Mouse (Mus musculus): ENCODE measurements at regions not wholly inside any gene's neighbourhood (a gene's known extent, or its start where the extent isn't known, plus 50 kb on each side); places are given as distances from the start of the nearest gene placed in this dataset.

DNA sequence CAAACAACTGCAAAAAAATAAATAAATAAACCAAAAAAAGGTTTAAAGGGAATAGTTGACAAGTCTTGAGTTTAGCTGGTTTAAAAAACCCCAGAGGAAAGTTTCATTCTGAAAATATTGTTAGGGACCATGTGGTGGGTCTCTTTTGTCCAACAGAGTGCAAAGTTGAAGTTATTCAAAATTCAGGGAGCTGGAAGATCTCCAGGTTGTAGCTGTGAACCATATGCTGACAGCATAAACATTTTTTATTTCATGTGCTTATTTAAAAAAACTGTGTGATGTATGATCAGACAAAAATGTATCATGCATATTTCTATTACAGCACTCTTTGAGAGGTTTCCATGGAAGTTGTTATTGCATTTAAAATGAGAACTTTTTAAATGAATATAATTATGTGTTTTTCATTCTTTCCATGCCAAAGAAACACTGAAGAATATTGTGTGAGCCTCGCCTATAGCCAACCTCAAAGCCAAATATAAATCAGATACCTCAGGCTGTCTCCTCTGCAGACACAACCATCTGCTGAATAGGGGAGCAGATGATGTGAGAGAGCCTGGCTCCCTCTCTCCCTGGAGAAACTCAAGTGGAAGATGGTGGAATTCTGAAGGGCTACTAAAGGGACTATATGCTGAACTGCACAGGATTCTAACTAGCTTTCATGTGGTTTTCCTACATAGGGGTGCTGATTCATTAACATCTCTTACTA lies 413.4 kb upstream of the Impad1 start:
- DNase-seq (ENCODE audit: low spot score in 2 of 2) = peak in 1 of 2 experiments; percentile 8

DNA sequence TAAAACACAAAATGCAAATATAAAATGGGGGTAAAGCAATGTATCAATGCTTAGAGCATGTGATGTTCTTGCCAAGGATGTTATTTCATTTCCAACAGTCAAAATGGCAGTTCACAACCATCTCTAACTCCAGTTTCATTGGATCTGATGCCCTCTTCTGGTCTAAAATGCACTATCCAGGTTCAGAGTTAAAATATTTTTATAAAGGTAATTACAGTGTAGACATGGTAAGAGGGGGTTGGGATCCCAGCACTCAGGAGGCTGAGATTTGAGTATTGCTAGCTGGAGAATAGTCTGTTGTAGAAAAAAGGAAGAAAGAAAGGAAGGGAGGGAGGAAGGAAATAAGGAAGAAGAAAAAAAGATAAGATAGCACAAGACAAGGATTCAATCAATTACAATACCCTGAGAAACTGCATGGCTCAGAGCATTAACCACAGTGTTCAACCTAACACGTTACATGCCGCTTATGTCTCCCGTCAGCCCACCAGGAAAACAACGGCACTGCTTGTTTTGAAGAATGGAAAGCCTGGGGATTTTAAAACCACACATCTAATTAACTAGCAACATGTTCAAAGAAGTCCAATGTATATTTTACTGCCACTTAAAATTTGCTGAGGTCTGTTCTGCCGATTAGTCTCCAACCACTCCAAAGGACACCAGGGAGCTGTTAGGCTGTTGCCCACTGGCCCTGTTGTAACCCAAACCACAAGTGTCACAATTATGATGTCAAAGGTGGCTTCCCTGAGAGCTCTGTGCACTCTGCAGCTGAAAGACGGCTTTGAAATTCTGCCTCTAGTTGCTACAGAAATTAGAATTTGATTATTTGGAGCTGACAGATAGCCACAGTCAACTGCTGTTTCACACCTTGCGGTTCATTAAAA lies 412.4 kb upstream of the Impad1 start:
- no peak for DNase-seq (ENCODE audit: low spot score in 2 of 2)

DNA sequence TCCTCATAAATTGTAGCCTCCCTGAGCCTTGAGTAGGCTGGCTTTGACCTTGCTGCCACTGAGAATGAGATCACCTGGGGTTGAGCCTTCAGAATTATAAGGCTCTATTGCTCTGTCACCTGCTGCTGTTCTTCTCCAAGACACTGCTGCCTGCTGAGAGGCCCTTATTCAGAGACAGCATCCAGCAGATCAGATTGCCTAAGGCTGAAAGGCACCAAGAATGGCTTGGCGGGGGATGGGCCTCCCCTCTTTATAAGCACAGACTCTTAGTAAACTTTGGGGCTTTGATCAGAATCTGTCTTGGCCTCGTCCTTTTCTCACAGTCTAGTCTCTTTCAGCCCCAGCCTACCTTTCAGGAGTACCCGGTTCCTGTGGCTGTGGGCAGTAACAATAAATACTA lies 401.1 kb upstream of the Impad1 start:
- no peak for DNase-seq (ENCODE audit: low spot score in 2 of 2)

DNA sequence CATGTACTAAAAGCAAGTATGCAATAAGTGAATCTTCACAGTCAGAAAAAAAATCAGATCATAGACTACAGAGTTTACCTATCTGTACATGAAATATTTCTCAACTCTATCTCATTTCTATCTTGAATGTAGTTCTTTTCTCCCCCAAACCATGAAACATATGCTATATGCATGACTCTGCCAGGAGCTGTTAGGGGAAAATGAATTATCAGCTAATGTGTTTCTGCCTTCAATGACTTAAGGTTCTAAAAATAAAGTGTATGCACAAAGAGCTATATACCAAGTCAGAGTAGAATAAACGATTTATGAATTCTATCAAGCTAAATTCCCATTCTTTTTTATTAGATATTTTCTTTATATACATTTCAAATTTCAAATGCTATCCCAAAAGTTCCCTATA lies 388.4 kb upstream of the Impad1 start:
- DNase-seq (ENCODE audit: low spot score in 2 of 2) = no peak

DNA sequence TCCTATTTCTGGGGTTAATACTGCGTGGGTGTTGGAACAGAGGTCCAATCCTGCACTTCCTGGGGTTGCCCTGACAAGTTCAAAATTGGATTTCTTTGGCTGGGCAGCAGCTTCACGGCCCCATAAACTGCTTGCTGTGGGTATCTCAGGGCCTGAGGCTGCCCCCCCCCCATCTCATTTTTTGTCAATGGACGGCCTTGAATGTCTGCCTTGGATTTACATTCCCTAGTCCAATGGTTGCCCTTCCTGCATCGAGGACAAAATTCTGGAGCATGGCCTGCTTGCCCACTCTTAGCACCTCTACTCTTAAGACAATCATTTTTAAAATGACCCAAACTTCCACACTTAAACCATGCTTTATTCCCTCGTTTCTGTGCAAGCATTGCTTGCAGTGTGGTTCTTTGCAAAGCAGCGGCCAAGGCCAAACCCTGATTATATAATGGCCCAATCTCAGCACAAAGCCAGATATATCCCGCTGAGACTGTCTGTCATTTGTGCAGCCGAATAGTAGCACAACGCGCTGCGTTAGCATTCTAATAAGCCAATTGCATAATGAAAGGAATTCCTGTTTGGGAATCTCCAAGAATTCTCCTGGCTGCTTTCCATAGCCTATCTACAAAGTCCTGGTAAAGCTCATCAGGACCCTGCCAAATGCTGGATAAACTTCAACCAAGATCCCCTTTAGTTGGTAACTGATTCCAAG lies 386.0 kb upstream of the Impad1 start:
- DNase-seq (ENCODE audit: low spot score in 2 of 2) = no peak

DNA sequence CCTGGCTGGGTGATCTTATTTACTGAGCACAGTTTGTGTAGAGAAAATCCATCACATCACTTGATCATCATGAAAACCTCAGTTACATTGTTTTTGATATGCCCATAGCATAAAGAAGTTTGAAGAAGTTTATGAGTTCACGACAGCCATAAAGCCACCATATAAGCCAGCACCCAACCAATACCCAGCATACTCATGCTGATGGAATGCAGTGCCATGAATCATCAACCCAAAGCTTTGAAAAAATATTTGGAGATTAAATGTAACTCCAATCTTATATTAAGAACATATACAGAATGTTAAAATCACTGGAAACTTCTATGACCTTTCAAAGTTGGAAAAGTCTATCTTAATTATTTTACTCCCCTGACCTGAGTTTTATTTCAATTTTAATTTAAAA lies 372.1 kb upstream of the Impad1 start:
- DNase-seq (ENCODE audit: low spot score in 2 of 2) = no peak

DNA sequence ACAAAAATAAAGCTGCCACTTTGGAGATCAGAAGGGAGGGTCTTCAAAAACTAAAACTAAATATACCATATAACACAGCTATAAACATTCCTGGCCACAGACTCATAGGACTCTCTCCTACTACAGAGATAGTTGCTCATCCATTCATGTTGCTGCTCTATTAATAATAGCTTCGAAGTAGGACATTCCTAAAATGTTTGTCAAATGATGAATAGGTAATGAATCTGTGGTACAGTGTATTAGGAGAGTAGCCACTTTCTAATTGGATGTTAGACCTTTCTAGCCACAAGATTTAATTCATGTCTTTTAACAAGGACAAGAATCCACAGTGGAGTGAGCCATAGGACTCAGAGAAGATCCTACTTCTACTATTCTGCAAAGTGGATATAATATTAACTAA lies 367.8 kb upstream of the Impad1 start:
- no peak for DNase-seq (ENCODE audit: low spot score in 2 of 2)

DNA sequence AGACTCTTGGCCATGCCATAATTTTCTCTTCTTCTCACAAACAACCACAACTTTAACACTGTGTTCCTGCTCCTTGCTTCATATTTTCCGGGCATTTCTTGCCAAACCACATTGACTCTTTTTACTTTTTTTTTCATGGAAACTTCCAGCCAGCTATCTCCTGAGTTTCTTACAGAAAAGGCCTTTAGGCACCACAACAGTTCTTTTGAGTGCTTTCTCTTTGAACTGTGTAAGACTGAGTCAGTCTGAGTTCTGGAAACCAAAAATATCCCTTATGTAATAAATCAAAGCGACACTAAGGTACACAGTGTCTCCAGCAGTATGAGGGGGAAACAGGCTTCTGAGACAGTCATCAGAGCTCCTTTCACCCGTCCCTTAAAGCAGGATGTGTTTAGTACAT lies 337.6 kb upstream of the Impad1 start:
- peak in 1 of 2 experiments; percentile 3 for DNase-seq (ENCODE audit: low spot score in 2 of 2)

DNA sequence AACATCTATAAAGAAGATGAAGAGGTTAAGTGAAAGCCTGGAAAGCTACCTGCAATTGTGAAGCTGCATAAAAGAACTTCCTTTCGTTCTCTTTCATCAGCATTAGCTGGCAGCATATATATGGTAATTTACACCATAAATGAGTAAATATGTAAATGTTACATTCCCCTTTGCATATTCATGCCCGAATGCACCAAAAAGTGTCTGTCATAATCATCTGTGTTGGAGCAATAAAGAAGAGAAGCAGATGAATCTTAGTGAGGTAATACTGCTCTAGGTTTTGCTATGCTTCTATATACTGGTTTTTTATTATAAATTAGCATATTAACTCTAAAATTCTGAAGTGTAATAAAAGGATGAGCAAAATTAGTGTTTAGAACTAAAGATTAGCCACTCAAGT lies 332.9 kb upstream of the Impad1 start:
- DNase-seq (ENCODE audit: low spot score in 2 of 2) = no peak

DNA sequence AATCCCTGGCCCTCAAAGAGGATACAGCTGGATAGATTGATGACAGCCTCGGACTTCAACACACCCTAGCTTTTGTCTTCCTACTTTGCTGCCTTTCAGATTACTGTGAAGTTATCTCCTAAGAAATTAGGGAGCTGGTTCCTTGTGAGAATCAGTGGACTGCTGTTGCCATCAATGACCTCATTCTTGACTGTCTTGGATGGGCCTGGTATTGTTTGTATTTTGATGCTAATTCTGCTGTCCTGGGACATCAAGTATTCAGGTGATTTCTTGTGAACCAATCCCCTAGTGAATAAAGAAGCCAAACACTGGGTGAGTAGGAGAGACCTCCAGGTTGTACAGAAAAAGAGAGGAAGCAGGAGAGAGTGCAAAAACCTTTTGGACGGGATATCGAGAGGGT lies 305.3 kb upstream of the Impad1 start:
- no peak for DNase-seq (ENCODE audit: low spot score in 2 of 2)

DNA sequence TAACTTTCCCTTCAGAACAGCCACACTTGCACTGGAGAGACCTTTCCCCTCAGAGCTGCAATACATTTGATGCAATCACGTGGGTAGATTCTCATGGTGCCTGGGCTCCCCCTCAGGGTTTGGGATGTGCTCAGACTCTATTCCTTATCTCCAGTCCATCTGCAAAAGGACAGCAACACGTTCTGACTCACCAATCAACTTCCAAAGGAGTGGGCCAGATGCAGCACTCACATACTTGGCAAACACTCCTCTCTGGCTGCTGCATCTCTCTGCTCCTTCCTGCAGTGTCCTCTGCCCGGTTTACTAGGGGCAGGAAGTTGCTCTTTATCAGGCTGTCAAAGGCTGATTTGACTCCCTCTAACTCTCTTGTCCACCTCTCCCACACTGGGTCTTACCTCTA lies 285.6 kb upstream of the Impad1 start:
- DNase-seq (ENCODE audit: low spot score in 2 of 2) = no peak

DNA sequence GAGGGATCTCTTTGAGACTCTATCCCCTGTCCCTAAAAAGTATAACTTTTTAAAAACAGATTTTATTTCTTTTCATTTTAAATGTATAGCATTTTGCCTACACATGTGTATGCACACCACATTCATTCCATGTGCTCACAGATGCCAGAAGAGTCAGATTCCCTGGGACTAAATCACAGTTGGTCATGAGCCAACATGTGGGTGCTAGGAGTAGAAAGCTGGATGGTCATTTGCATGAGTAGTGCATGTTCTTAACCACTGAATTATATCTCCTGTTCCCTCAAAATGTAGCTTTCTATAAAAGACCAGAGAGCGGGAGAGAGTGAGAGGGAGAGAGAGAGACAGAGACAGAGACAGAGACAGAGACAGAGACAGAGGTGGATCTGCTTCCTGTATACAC lies 281.6 kb upstream of the Impad1 start:
- peak; percentile 5 to 6 for DNase-seq (ENCODE audit: low spot score in 2 of 2)

DNA sequence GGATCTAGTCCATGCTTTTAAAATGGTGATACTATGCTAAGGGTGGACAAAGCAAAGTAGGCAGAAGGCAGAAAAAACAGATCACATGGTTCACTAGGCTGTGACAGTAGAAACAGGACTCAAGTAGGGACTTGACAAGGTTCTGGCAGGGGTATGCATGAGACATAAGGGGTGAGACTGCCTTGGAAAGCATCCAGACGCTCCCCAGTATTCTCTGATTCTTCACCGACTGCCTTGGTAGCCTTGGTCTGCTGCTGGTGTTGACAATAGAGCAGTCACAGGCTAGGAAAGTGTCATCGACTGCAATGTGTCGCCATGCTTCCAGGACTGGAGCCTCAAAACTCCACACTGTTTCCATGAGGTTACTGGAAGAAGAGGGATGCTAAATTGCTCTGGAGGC lies 278.1 kb upstream of the Impad1 start:
- no peak for DNase-seq (ENCODE audit: low spot score in 2 of 2)

DNA sequence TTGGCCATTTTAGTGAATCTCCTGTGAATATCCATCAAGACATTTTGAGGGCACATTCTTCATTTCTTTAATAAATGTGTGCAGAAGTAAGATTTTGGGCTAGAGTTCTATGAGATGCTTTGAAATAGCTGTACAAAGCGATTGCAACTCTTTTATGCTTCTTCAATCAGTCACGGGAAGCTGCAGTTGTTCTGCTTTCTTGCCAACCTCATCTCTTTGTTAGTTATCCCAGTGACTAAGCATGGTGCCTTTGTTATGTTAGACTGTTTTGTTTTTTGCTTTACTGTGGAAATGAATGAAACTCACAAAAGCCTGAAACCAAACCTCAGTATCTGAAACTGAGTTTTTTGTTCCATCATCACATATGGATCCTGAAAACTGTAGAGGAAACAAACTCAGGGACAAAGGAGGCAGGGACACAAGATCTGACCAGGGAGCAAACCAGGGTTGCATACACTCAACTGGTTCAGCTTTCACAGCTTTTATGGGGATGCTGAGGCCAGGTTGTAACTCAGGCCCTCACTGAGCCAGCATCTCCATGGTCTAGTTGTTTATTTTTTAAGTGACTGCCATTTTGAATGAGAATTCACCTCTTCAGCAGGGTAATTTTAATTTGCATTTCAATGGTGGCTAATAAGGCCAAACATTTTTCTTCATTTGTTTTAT lies 266.3 kb upstream of the Impad1 start:
- DNase-seq (ENCODE audit: low spot score in 2 of 2) = no peak

DNA sequence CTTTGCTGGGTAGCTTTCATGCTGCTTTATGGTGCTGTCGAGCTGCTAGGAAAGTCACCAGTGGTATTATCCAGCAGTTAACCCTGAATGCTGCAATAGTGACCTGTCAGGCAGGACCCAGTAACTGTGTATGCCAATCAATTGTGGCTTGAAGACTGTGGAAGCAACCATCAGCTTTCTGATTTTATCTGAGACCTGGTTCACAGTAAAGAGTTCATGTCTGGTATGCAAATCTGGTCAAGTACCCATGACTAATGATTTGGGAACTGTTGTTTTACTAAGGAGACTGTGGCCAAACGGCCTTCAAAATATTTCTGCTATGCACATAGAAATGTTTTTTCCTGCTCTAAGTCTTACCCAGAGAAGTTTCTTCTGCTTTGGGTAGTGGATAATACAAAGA lies 236.8 kb upstream of the Impad1 start:
- no peak for DNase-seq (ENCODE audit: low spot score in 2 of 2)

DNA sequence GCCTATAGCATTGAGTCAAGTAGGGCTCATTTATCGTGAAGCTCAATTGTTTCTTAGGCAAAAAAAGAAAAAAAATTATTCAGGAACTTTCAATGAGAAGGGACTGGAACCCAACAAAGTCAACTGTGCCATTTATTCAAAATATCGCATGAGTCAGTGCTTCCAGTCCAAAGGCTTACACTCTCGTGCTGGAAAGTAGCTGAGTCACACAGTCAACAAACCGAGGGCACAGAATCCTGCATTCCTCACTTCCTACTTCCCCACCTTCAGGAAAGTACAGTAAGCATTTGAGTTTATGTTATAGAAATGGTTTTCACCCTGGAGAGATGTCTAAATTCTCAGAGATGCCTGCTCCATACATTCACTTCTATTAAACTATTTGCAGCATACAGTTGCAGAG lies 194.3 kb upstream of the Impad1 start:
- peak; percentile 12 to 17 for DNase-seq (ENCODE audit: low spot score in 2 of 2)

DNA sequence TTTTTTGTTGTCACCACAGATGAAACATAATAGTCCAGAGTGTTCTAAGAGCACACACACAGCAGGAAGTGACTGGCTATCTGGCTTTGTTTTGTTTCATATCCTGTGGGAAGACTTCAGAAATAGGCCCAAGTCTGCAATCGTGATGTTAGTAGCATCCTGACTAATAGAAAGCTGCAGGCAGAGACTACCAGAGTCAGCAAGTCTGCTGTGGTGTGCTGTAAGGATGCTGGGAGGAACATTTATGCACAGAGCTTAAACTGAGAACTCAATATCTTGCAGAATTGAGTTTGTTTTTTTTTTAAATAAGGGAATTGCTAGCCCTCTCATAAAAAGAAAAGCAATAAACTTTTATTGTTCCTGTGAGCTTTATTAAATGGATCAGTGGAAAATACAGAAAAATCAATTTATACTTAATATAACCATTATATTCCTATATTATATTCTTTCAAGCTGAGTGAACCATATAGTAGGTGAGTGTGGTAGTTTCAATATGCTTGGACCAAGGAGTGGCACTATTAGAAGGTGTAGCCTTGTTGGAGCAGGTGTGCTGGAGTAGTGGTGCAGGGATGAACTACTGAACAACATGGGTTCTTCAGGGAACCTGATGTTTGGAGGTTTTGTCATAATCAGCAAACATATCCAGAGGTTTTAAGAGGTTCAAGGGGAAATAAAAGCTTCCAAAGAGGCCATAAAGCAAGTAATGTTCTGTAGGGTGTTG lies 190.5 kb upstream of the Impad1 start:
- no peak for DNase-seq (ENCODE audit: low spot score in 2 of 2)

DNA sequence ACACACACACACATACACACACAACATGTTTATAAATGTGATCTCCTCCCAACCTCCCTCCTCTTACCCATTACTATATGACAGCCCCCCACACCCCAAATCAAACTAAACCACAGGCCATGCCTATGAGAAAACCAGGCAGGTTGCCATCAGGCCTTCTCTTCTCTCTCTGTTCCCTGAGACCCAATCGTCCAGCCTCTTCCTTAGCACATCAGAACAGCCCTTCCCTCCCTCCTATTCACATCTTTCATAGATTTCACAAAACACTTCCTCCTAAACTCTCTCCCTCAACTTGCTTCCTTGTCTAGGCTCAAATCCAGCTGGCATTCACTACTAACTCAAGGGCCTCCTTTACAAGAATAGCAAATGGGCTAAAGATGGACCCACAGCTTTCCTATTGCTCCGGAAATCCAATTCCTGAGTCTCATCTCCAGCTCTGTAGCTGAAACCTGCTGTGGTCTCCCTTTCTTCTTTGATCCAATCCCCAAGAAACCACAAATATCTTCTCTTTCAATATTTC lies 178.7 kb upstream of the Impad1 start:
- DNase-seq (ENCODE audit: low spot score in 2 of 2) = no peak

DNA sequence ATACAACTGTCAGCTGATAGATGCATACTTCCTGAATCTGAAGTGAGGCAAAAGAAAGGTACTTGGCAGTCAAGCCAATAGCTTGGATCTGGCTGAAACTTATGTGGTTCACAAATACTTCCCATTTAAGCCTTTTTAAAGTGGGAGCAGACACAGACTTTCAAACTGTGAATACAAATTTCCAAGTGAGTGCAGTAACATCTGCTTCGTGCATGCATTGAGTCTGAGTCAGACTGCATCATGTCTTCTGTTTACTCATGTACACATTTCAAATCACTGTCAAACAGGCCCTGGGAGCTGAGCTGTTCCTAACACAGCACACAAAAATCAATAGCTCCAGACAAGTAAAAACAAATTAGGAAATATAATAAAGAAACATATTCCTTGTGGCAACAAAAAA lies 155.8 kb upstream of the Impad1 start:
- DNase-seq (ENCODE audit: low spot score in 2 of 2) = peak; percentile 10 to 22

DNA sequence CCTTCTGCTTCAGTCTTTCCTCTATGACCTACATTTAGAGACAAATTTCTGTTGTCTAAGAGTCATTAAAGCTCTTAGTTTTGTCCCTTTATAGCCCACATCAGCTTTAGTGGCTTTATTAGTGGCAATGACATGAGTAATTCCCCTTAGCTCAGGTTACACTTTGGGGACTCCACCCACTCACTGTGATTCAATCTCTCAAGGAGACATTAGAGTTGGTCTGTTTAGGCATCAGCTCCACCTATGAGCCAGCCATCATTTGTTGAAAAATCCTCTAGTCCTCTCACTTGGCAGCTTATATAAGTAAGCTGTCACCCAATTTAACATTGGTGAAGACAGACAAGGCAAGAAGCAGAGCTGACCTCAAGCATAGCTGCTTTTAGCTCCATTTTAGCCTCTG lies 151.3 kb upstream of the Impad1 start:
- no peak for DNase-seq (ENCODE audit: low spot score in 2 of 2)

DNA sequence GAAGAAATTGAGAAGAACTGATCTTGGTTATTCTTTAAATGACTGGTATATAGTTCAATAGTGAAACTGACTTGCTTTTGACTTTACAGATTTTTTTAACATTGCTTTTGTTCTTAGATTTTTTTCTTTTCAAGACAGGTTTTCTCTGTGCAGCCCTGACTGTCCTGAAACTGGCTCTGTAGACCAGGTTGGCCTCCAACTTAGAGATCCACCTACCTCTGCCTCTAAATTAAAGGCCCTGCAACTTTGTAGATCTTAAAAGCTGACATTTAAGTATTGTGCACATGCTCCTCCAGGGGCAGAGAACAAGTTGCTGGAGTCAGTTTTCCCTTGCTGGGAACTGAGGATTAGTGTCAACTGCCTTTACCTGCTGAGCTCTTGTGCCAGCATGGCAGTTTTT lies 132.6 kb upstream of the Impad1 start:
- DNase-seq (ENCODE audit: low spot score in 2 of 2) = no peak
